Mouse (Mus musculus): ENCODE measurements around the gene Parva. TPM values are rescaled to one million over a fixed set of nuclear protein-coding genes. Genes with fewer than 3 reads are reported as not detected.

Gene Parva
- polyA plus RNA-seq, 1 experiment from 2014 or later = 66.2 TPM

DNA sequence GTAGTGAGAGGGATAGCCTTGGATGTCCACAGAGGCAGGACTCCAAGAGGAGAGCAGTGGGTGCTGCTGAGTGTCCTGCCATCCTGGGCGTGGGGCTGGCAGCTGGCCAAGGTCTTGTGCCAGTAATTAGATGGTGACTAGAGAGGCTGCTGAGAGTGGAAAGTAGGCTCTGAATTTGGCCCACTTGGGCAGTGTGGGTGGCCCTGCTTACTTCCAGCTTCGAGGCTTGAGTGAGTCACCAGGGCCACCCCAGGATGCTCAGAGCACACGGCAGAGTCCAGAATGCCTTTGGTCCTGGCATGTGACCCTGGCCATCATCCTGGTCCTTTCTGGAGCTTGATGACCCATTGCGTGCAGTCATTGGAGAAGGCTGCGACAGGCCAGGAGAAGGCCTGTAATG lies 31.1 kb downstream of the Parva start:
- Histone ChIP-seq H3K4me1 (peaks cover 32% of the 10 kb centered on the region), H3K4me3 (no peak overlapping the region), H3K9me3 (replicated peaks) (no peaks in the 10 kb centered on the region), H3K4me2 (replicated peaks) (no peak overlapping the region), H3K36me3 (no peaks in the 10 kb centered on the region), H3K27me3 (no peaks in the 10 kb centered on the region), H3K9ac (no peak overlapping the region), H3K27ac (no peak overlapping the region)
- WGBS = 83% methylated on average over 5 of the region's 5 CpGs
- no peak for ATAC-seq (ENCODE audit: low FRiP score)

- H3K9ac ChIP-seq = no peak overlapping the region
- H3K27me3 ChIP-seq = no peaks in the 10 kb centered on the region
- H3K4me2 ChIP-seq (replicated peaks) = no peak overlapping the region
- ATAC-seq (ENCODE audit: low FRiP score) = no peak
- no peak overlapping the region for H3K4me3 ChIP-seq
- H3K4me1 ChIP-seq = peaks cover 32% of the 10 kb centered on the region
- WGBS = 7% methylated on average over 2 of the region's 2 CpGs
- no peaks in the 10 kb centered on the region for H3K36me3 ChIP-seq
- H3K27ac ChIP-seq = no peak overlapping the region
- no peaks in the 10 kb centered on the region for H3K9me3 ChIP-seq (replicated peaks)
Observed at GRCm38 (mm10) chr7:112463074-112463473, 35.8 kb downstream of the Parva start.

DNA sequence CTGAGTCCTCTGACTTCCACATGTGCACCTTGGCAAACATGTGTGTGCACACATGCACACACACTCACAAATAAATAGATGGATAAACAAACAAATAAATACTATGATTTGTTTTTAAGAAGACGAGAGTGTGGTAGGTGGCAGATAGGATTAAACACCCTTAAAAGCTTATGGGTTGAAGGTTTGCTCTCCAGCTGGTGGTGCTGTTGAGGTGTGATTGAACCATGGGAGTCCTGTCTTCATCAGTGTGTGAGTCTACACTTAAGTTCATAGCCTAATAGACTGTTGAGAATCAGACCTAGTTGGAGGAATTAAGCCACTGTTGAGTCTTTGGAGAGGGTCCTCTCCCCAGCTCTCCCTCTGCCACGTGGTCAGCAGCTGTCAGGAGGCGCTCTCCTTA lies 38.6 kb downstream of the Parva start:
- Histone ChIP-seq H3K36me3 (no peaks in the 10 kb centered on the region), H3K27me3 (no peaks in the 10 kb centered on the region), H3K4me3 (no peak overlapping the region), H3K9ac (no peak overlapping the region), H3K9me3 (replicated peaks) (no peaks in the 10 kb centered on the region), H3K27ac (no peak overlapping the region), H3K4me1 (peaks cover 33% of the 10 kb centered on the region), H3K4me2 (replicated peaks) (no peak overlapping the region)
- ATAC-seq (ENCODE audit: low FRiP score) = no peak
- WGBS = 74% methylated on average over 3 of the region's 3 CpGs

DNA sequence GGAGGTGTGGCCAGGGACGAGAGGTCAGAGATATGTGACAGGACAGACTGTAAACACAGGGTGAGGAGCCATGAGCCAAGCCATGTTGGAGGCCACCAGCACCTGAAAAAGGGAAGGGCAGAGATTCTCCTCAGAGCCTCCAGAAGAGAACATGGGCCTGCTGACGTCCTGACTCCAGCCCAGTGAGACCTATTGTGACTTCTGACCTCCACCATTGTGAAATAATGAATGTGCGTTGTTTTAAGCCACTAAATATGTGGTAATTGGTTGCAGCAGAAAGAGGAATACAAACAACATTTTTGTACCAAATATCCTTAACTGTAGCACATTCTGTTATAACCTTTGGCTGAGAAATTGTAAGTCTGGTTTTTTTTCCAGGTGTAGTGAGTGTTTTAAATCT lies 39.5 kb downstream of the Parva start:
- Histone ChIP-seq H3K4me2 (replicated peaks) (no peak overlapping the region), H3K9me3 (replicated peaks) (no peaks in the 10 kb centered on the region), H3K4me1 (peaks cover 36% of the 10 kb centered on the region), H3K4me3 (no peak overlapping the region), H3K27me3 (no peaks in the 10 kb centered on the region), H3K27ac (peak overlapping the region; percentile 73; the same call in 1 of the 2 replicates), H3K9ac (no peak overlapping the region), H3K36me3 (no peaks in the 10 kb centered on the region)
- WGBS = 65% methylated on average over 3 of the region's 3 CpGs
- ATAC-seq (ENCODE audit: low FRiP score) = no peak

DNA sequence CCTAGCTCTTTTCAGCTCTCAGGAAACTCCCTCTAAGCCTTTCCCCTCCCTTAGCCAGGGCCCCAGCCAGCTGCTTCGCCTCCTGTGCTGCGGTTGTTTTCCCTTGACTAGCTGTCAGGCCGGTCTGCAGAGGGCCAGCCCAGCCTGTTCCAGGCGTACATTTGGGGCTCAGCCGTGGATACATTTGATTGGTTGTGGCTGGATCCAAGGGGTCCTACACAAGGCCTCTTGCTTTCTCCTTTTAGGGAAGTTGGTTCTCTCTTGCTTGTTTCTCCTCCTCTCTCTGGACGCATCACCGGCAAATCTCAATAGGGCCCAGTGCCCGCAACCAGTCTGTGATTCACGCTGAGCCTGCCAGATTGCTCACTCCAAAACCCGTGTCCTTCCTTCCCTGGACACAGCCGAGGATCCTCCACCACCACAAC lies 40.4 kb downstream of the Parva start:
- 14% methylated on average over 11 of the region's 11 CpGs for WGBS

DNA sequence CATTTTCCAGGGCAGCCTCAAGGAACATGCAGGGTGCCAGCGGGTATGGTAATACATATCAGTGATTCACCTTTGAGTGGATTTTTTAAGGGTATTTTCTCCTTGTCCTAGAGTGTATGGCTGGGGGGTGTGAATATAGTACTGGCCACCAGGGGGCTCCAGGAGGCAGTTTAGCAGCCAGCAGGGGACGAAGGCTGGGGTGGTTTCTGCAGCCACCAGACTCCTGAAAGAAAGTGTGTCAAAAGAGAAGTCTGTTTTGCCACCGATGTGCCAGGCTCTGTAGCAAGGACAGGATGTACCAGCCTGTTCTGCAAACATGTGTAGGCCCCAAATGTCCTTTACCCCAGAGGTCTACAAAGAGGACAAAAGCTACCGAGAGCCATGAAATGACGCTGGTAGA lies 42.5 kb downstream of the Parva start:
- Histone ChIP-seq H3K4me1 (peaks cover 41% of the 10 kb centered on the region), H3K4me3 (no peak overlapping the region)
- 41% methylated on average over 5 of the region's 5 CpGs for WGBS

More for the DNA sequence above, 40.4 kb downstream of the Parva start:
- Histone ChIP-seq H3K4me2 (replicated peaks) (no peak overlapping the region), H3K9ac (no peak overlapping the region), H3K4me1 (peaks cover 34% of the 10 kb centered on the region), H3K36me3 (no peaks in the 10 kb centered on the region), H3K4me3 (no peak overlapping the region), H3K27ac (peak overlapping the region; percentile 73), H3K9me3 (replicated peaks) (no peaks in the 10 kb centered on the region), H3K27me3 (no peaks in the 10 kb centered on the region)
- peak; percentile 84 for ATAC-seq (ENCODE audit: low FRiP score)

GRCm38 (mm10) chr7:112471316-112471715 lies 44.0 kb downstream of the Parva start:
- Histone ChIP-seq H3K36me3 (no peaks in the 10 kb centered on the region), H3K27me3 (no peaks in the 10 kb centered on the region), H3K4me1 (peaks cover 41% of the 10 kb centered on the region), H3K9me3 (replicated peaks) (no peaks in the 10 kb centered on the region), H3K4me2 (replicated peaks) (no peak overlapping the region), H3K27ac (no peak overlapping the region; the same call in 1 of the 2 replicates), H3K4me3 (no peak overlapping the region), H3K9ac (no peak overlapping the region)
- WGBS = 64% methylated on average over 7 of the region's 7 CpGs
- ATAC-seq (ENCODE audit: low FRiP score) = no peak

More for the DNA sequence above, 42.5 kb downstream of the Parva start:
- no peaks in the 10 kb centered on the region for H3K9me3 ChIP-seq (replicated peaks)
- no peak overlapping the region for H3K27ac ChIP-seq
- no peaks in the 10 kb centered on the region for H3K27me3 ChIP-seq
- H3K9ac ChIP-seq = no peak overlapping the region
- ATAC-seq (ENCODE audit: low FRiP score) = peak; percentile 49; the same call in 1 of the 2 replicates
- H3K36me3 ChIP-seq = no peaks in the 10 kb centered on the region
- no peak overlapping the region for H3K4me2 ChIP-seq (replicated peaks)

- no peak for ATAC-seq (ENCODE audit: low FRiP score)
- 76% methylated on average over 10 of the region's 10 CpGs for WGBS
- H3K4me1 ChIP-seq = peaks cover 39% of the 10 kb centered on the region
Observed at GRCm38 (mm10) chr7:112472024-112472707, 44.9 kb downstream of the Parva start.

GRCm38 (mm10) chr7:112472708-112473281 lies 45.5 kb downstream of the Parva start:
- H3K4me2 ChIP-seq (replicated peaks) = no peak overlapping the region
- no peak for ATAC-seq (ENCODE audit: low FRiP score)
- no peak overlapping the region for H3K27ac ChIP-seq
- H3K9me3 ChIP-seq (replicated peaks) = no peaks in the 10 kb centered on the region
- 0 out of 2 replicates have a peak overlapping the region, but pooled peaks have one; percentile 19 for H3K9ac ChIP-seq
- H3K4me3 ChIP-seq = no peak overlapping the region
- peaks cover 33% of the 10 kb centered on the region for H3K4me1 ChIP-seq
- H3K27me3 ChIP-seq = no peaks in the 10 kb centered on the region
- no peaks in the 10 kb centered on the region for H3K36me3 ChIP-seq
- WGBS = 54% methylated on average over 9 of the region's 9 CpGs

More at GRCm38 (mm10) chr7:112472024-112472707, 44.9 kb downstream of the Parva start:
- no peaks in the 10 kb centered on the region for H3K27me3 ChIP-seq
- H3K36me3 ChIP-seq = no peaks in the 10 kb centered on the region
- H3K4me3 ChIP-seq = no peak overlapping the region
- H3K27ac ChIP-seq = no peak overlapping the region
- no peak overlapping the region for H3K4me2 ChIP-seq (replicated peaks)
- no peaks in the 10 kb centered on the region for H3K9me3 ChIP-seq (replicated peaks)
- H3K9ac ChIP-seq = no peak overlapping the region

DNA sequence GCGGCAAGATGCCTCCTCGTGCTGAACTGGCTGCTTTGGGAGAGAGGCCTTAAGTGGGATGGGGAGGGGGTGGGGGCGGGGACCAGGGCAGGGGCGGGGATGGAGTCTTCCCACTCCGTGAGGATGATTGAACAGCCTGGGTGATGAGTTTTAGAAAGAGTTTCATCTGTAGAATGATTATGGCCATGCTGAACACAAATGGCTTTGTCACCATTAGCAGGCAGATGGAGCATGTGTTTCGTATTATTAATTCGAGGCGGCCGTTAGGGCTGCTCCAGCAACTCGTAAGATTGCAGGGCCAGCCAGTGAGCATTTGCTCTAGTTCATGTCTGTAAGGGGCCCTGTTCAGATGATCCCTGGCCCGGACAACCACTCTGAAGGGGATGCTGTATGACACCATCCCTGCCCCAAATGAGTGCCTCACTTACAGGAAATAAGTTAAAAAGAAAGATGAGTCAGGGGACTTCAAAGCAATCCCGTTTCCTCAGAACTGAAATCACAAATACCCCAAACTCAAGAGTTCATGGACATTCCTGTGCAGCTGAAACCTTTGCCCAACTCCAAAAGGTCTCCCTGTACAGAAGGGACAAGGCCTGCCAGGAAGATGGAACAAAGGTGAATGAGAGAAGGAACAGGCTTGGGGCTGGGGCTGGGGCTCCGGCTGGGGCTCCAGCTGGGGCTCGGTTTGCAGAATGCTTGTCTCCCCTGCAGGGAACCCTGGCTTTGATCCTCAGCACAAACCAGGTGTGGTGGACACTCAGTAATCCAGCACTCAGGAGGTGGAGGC lies 46.5 kb downstream of the Parva start:
- no peaks in the 10 kb centered on the region for H3K36me3 ChIP-seq
- H3K4me1 ChIP-seq = peaks cover 27% of the 10 kb centered on the region
- 0 out of 2 replicates have a peak, but pooled peaks have one; percentile 32 for ATAC-seq (ENCODE audit: low FRiP score)
- H3K4me3 ChIP-seq = no peak overlapping the region
- no peaks in the 10 kb centered on the region for H3K27me3 ChIP-seq
- H3K9me3 ChIP-seq (replicated peaks) = no peaks in the 10 kb centered on the region
- peak overlapping the region; percentile 26; the same call in 1 of the 2 replicates for H3K27ac ChIP-seq
- H3K9ac ChIP-seq = no peak overlapping the region
- peak overlapping the region; percentile 24 for H3K4me2 ChIP-seq (replicated peaks)
- WGBS = 20% methylated on average over 14 of the region's 14 CpGs

DNA sequence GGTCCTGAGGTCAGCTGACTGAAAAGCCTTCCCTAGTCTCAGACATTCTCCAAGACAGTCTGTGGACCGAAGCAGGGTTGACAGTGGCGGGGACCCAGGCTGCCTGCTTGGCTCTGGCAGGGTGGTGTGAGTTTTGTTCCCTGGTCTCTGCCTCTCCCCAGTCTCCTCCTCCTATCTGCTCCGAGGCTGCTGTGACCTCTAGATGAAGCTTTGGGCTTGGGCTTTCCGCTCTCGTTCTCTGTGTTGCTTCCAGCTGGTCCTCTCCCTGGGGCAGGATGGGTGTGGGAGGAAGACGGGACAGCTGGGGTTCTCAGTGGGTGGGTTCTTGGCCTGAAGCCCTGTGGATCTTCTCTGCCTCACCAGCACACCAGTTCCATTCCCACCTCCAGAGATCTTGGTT lies 51.8 kb downstream of the Parva start:
- no peaks in the 10 kb centered on the region for H3K9me3 ChIP-seq (replicated peaks)
- no peak overlapping the region for H3K4me2 ChIP-seq (replicated peaks)
- H3K4me3 ChIP-seq = no peak overlapping the region
- H3K36me3 ChIP-seq = no peaks in the 10 kb centered on the region
- no peaks in the 10 kb centered on the region for H3K27me3 ChIP-seq
- H3K4me1 ChIP-seq = peaks cover 34% of the 10 kb centered on the region
- WGBS = 60% methylated on average over 6 of the region's 6 CpGs
- no peak overlapping the region for H3K27ac ChIP-seq
- H3K9ac ChIP-seq = no peak overlapping the region
- no peak for ATAC-seq (ENCODE audit: low FRiP score)

GRCm38 (mm10) chr7:112481031-112481430 lies 53.7 kb downstream of the Parva start:
- no peak overlapping the region for H3K9ac ChIP-seq
- WGBS = 91% methylated on average over 1 of the region's 1 CpGs
- peaks cover 32% of the 10 kb centered on the region for H3K4me1 ChIP-seq
- no peak for ATAC-seq (ENCODE audit: low FRiP score)
- no peaks in the 10 kb centered on the region for H3K36me3 ChIP-seq
- no peak overlapping the region for H3K4me3 ChIP-seq
- no peak overlapping the region for H3K27ac ChIP-seq
- H3K27me3 ChIP-seq = no peaks in the 10 kb centered on the region
- no peak overlapping the region for H3K4me2 ChIP-seq (replicated peaks)
- no peaks in the 10 kb centered on the region for H3K9me3 ChIP-seq (replicated peaks)
